Mouse (Mus musculus): ENCODE data around the gene Gemin2. TPM values are rescaled to one million over a fixed set of nuclear protein-coding genes. Genes with fewer than 3 reads are reported as not detected.

Gene Gemin2
- 9.5 and 9.8 TPM in 2 replicates for polyA plus RNA-seq (2015; fragmentation: Nextera tagmentation; extraction: Ambion mirVana)

GRCm38 (mm10) chr12:59013234-59013633 is at the start of gene Gemin2:
Gene Gemin2, plus strand, starts transcription at chr12:59013393.

GRCm38 (mm10) chr12:59011844-59012709 is 1.1 kb upstream of the Gemin2 start, which contains the start of gene Sec23a:
Gene Sec23a, minus strand, starts transcription at chr12:59012017.

GRCm38 (mm10) chr12:59060993-59061595 is 47.9 kb downstream of the Gemin2 start, which contains the start of gene Trappc6b:
Gene Trappc6b, minus strand, starts transcription at chr12:59061472.

GRCm38 (mm10) chr12:59066448-59067077 is 53.4 kb downstream of the Gemin2 start, which contains the start of gene Pnn:
Gene Pnn, plus strand, starts transcription at chr12:59066884.

Other genes starting within 250 kb of the Gemin2 start
- gene Sec23a, start 1.4 kb upstream of the Gemin2 start, polyA plus RNA-seq (2015; fragmentation: Nextera tagmentation; extraction: Ambion mirVana) = 55.9 and 69.1 TPM in 2 replicates
- gene Trappc6b, start 48.1 kb downstream of the Gemin2 start, polyA plus RNA-seq (2015; fragmentation: Nextera tagmentation; extraction: Ambion mirVana) = 127 and 135 TPM in 2 replicates
- gene Pnn, start 53.5 kb downstream of the Gemin2 start, polyA plus RNA-seq (2015; fragmentation: Nextera tagmentation; extraction: Ambion mirVana) = 35.2 and 35.5 TPM in 2 replicates
- 41.0 and 56.0 TPM in 2 replicates for gene Mia2, start 82.4 kb downstream of the Gemin2 start, polyA plus RNA-seq (2015; fragmentation: Nextera tagmentation; extraction: Ambion mirVana)
- 4.8 and 5.9 TPM in 2 replicates for gene Fbxo33, start 206.3 kb downstream of the Gemin2 start, polyA plus RNA-seq (2015; fragmentation: Nextera tagmentation; extraction: Ambion mirVana)